Mouse (Mus musculus): ENCODE results near the gene Prss32. TPM values are rescaled to one million over a fixed set of nuclear protein-coding genes. Genes with fewer than 3 reads are reported as not detected.

Prss32 gene
- total and polyA plus RNA-seq, 2 experiments from 2014 or later = not detected

- ATAC-seq (ENCODE audit: insufficient read depth, low read depth) (no peak), DNase-seq (ENCODE audit: low spot score) (no peak)
- no peak overlapping the region for H3K27ac ChIP-seq (ENCODE audit: low read depth)
- no peaks in the 10 kb centered on the region for H3K4me1 ChIP-seq (ENCODE audit: control insufficient read depth, insufficient read depth)
- H3K27me3 ChIP-seq (ENCODE audit: control insufficient read depth, insufficient read depth, low read length) = no peaks in the 10 kb centered on the region
- 92% methylated on average over 8 of the region's 8 CpGs for WGBS
- H3K9ac ChIP-seq (replicated peaks; ENCODE audit: low read depth, low read length) = no peak overlapping the region
- H3K4me2 ChIP-seq (ENCODE audit: low read depth, low read length) = no peak overlapping the region
- TF ChIP-seq CTCF (IDR thresholded peaks at IDR 0.05; ENCODE audit: low read depth) (no peak), EP300 (IDR thresholded peaks at IDR 0.05; ENCODE audit: low read depth) (no peak)
- H3K4me3 ChIP-seq (ENCODE audit: low read depth, low read length) = no peak overlapping the region
- H3K36me3 ChIP-seq (replicated peaks; ENCODE audit: control insufficient read depth, insufficient read depth, low read length) = peaks cover 99% of the 10 kb centered on the region
- H3K9me3 ChIP-seq (replicated peaks; ENCODE audit: control insufficient read depth, low read length) = no peaks in the 10 kb centered on the region
Measured at GRCm38 (mm10) chr17:23818579-23818978, 25.1 kb upstream of the Prss32 start.

- Histone ChIP-seq H3K27me3 (ENCODE audit: control insufficient read depth, insufficient read depth, low read length) (no peaks in the 10 kb centered on the region), H3K4me1 (ENCODE audit: control insufficient read depth, insufficient read depth) (no peaks in the 10 kb centered on the region), H3K9me3 (replicated peaks; ENCODE audit: control insufficient read depth, low read length) (no peaks in the 10 kb centered on the region), H3K9ac (replicated peaks; ENCODE audit: low read depth, low read length) (no peak overlapping the region), H3K4me3 (ENCODE audit: low read depth, low read length) (no peak overlapping the region), H3K27ac (ENCODE audit: low read depth) (no peak overlapping the region), H3K4me2 (ENCODE audit: low read depth, low read length) (no peak overlapping the region), H3K36me3 (replicated peaks; ENCODE audit: control insufficient read depth, insufficient read depth, low read length) (peaks cover 100% of the 10 kb centered on the region)
- DNase-seq (ENCODE audit: low spot score) (no peak), ATAC-seq (ENCODE audit: insufficient read depth, low read depth) (no peak)
- TF ChIP-seq CTCF (IDR thresholded peaks at IDR 0.05; ENCODE audit: low read depth) = no peak
- TF ChIP-seq EP300 (IDR thresholded peaks at IDR 0.05; ENCODE audit: low read depth) = no peak
- WGBS = 98% methylated on average over 25 of the region's 25 CpGs
Measured at GRCm38 (mm10) chr17:23819235-23819634, 24.4 kb upstream of the Prss32 start.

GRCm38 (mm10) chr17:23820731-23821130 lies 22.9 kb upstream of the Prss32 start:
- Histone ChIP-seq H3K9me3 (replicated peaks; ENCODE audit: control insufficient read depth, low read length) (no peaks in the 10 kb centered on the region), H3K9ac (replicated peaks; ENCODE audit: low read depth, low read length) (no peak overlapping the region), H3K4me2 (ENCODE audit: low read depth, low read length) (no peak overlapping the region), H3K27me3 (ENCODE audit: control insufficient read depth, insufficient read depth, low read length) (no peaks in the 10 kb centered on the region), H3K27ac (ENCODE audit: low read depth) (no peak overlapping the region), H3K36me3 (replicated peaks; ENCODE audit: control insufficient read depth, insufficient read depth, low read length) (peaks cover 100% of the 10 kb centered on the region), H3K4me3 (ENCODE audit: low read depth, low read length) (no peak overlapping the region), H3K4me1 (ENCODE audit: control insufficient read depth, insufficient read depth) (no peaks in the 10 kb centered on the region)
- no peak for TF ChIP-seq CTCF (IDR thresholded peaks at IDR 0.05; ENCODE audit: low read depth)
- no peak for TF ChIP-seq EP300 (IDR thresholded peaks at IDR 0.05; ENCODE audit: low read depth)
- WGBS = 95% methylated on average over 5 of the region's 5 CpGs
- ATAC-seq (ENCODE audit: insufficient read depth, low read depth) (no peak), DNase-seq (ENCODE audit: low spot score) (no peak)

- H3K36me3 ChIP-seq (replicated peaks; ENCODE audit: control insufficient read depth, insufficient read depth, low read length) = peaks cover 97% of the 10 kb centered on the region
- H3K4me3 ChIP-seq (ENCODE audit: low read depth, low read length) = no peak overlapping the region
- H3K9ac ChIP-seq (replicated peaks; ENCODE audit: low read depth, low read length) = no peak overlapping the region
- DNase-seq (ENCODE audit: low spot score) (no peak), ATAC-seq (ENCODE audit: insufficient read depth, low read depth) (no peak)
- 56% methylated on average over 6 of the region's 6 CpGs for WGBS
- no peak for TF ChIP-seq CTCF (IDR thresholded peaks at IDR 0.05; ENCODE audit: low read depth)
- TF ChIP-seq EP300 (IDR thresholded peaks at IDR 0.05; ENCODE audit: low read depth) = no peak
- H3K27ac ChIP-seq (ENCODE audit: low read depth) = 0 out of 2 replicates have a peak overlapping the region, but pooled peaks have one; percentile 9
- H3K27me3 ChIP-seq (ENCODE audit: control insufficient read depth, insufficient read depth, low read length) = no peaks in the 10 kb centered on the region
- H3K9me3 ChIP-seq (replicated peaks; ENCODE audit: control insufficient read depth, low read length) = no peaks in the 10 kb centered on the region
- H3K4me1 ChIP-seq (ENCODE audit: control insufficient read depth, insufficient read depth) = no peaks in the 10 kb centered on the region
- H3K4me2 ChIP-seq (ENCODE audit: low read depth, low read length) = no peak overlapping the region
Measured at GRCm38 (mm10) chr17:23822094-23822493, 21.6 kb upstream of the Prss32 start.

- H3K27ac ChIP-seq (ENCODE audit: low read depth) = no peak overlapping the region
- H3K9me3 ChIP-seq (replicated peaks; ENCODE audit: control insufficient read depth, low read length) = no peaks in the 10 kb centered on the region
- H3K4me1 ChIP-seq (ENCODE audit: control insufficient read depth, insufficient read depth) = 0 out of 2 replicates have a peak, but pooled peaks cover 9% of the 10 kb centered on the region
- no peak for ATAC-seq (ENCODE audit: insufficient read depth, low read depth)
- H3K27me3 ChIP-seq (ENCODE audit: control insufficient read depth, insufficient read depth, low read length) = no peaks in the 10 kb centered on the region
- WGBS = 74% methylated on average over 16 of the region's 16 CpGs
- no peak for DNase-seq (ENCODE audit: low spot score)
- H3K4me3 ChIP-seq (ENCODE audit: low read depth, low read length) = no peak overlapping the region
- H3K4me2 ChIP-seq (ENCODE audit: low read depth, low read length) = no peak overlapping the region
- TF ChIP-seq CTCF (IDR thresholded peaks at IDR 0.05; ENCODE audit: low read depth) (no peak), EP300 (IDR thresholded peaks at IDR 0.05; ENCODE audit: low read depth) (no peak)
- no peak overlapping the region for H3K9ac ChIP-seq (replicated peaks; ENCODE audit: low read depth, low read length)
- H3K36me3 ChIP-seq (replicated peaks; ENCODE audit: control insufficient read depth, insufficient read depth, low read length) = peaks cover 87% of the 10 kb centered on the region
Measured at GRCm38 (mm10) chr17:23823018-23823417, 20.6 kb upstream of the Prss32 start.

GRCm38 (mm10) chr17:23823614-23824013 lies 20.0 kb upstream of the Prss32 start:
- TF ChIP-seq EP300 (IDR thresholded peaks at IDR 0.05; ENCODE audit: low read depth) (no peak), CTCF (IDR thresholded peaks at IDR 0.05; ENCODE audit: low read depth) (no peak)
- Histone ChIP-seq H3K4me3 (ENCODE audit: low read depth, low read length) (no peak overlapping the region), H3K4me2 (ENCODE audit: low read depth, low read length) (no peak overlapping the region), H3K9ac (replicated peaks; ENCODE audit: low read depth, low read length) (no peak overlapping the region), H3K36me3 (replicated peaks; ENCODE audit: control insufficient read depth, insufficient read depth, low read length) (peaks cover 81% of the 10 kb centered on the region), H3K9me3 (replicated peaks; ENCODE audit: control insufficient read depth, low read length) (no peaks in the 10 kb centered on the region), H3K4me1 (ENCODE audit: control insufficient read depth, insufficient read depth) (0 out of 2 replicates have a peak, but pooled peaks cover 11% of the 10 kb centered on the region), H3K27me3 (ENCODE audit: control insufficient read depth, insufficient read depth, low read length) (no peaks in the 10 kb centered on the region), H3K27ac (ENCODE audit: low read depth) (no peak overlapping the region)
- DNase-seq (ENCODE audit: low spot score) (no peak), ATAC-seq (ENCODE audit: insufficient read depth, low read depth) (no peak)
- 85% methylated on average over 12 of the region's 12 CpGs for WGBS
